In the genomic region with DNA sequence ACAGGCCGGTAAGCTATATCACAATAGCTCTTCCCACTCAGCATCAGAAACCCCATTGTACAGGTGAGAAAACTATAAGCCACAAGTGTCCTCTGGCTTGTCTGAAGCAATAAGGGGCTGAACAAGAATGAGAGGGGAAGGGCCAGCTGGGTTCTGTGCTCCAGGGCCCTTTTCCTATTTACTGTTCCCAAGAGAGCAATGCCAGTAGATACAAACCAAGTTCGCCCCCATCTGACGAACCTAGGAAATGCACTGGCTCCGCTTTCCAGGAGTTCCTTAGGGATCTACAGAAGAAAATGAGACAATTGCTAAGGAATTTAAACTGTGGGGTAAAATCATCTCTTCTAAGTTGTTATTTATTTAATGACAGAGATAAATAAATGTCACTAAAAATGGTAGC, we compare ENCODE assay signal across 8 mouse cellular contexts. TPM values are rescaled to one million over a fixed set of nuclear protein-coding genes. Genes with fewer than 3 reads are reported as not detected.
DNase-seq lines count a peak whose midpoint lies in the region; ATAC-seq and TF ChIP-seq lines count a peak whose summit lies in the region.
"Had no signal": no experiment of that assay in that cellular context is flagged by ENCODE, and none has a peak within 500 bp of the region (broad histone marks: within the 10 kb centered on the region; RNA-seq: fewer than 3 reads in every experiment).

No protein-coding gene starts in this region.

- peak; percentile 36 for DNase-seq in 416B (ENCODE audit: low read depth)
- peak; percentile 86 to 90 for DNase-seq in heart, postnatal 10 days
- peak; percentile 42 for DNase-seq in layer of hippocampus, adult 9-11 months
- peak; percentile 59 to 73 for DNase-seq in lung, postnatal 4 days

- no peak overlapping the region for H3K9ac ChIP-seq in ES-Bruce4 (ENCODE audit: low read depth, poor library complexity, severe bottlenecking)
- H3K9ac ChIP-seq: heart, embryonic 13.5 days had no signal

- TF ChIP-seq POLR2A in ES-Bruce4 (IDR thresholded peaks at IDR 0.05; ENCODE audit: insufficient read depth, low read length) = no peak
- TF ChIP-seq POLR2A in cortical plate, adult 2 months (IDR thresholded peaks at IDR 0.05; ENCODE audit: extremely low read depth, insufficient read depth, low read length) = no peak

- intact Hi-C loops in heart, postnatal 10 days (cut with DNase I) = loop anchor here (1.0 kb wide), 2 partner anchors 88 to 232 kb away; a partner anchor contains a TSS

- TF ChIP-seq CTCF in ES-Bruce4 (IDR thresholded peaks at IDR 0.05; ENCODE audit: low read depth, low read length) = peak; percentile 23
- TF ChIP-seq CTCF in cortical plate, adult 2 months (IDR thresholded peaks at IDR 0.05; ENCODE audit: extremely low read depth, insufficient read depth, low read length) = peak; percentile 90

- H3K36me3 ChIP-seq in ES-Bruce4 (ENCODE audit: control insufficient read depth, insufficient read depth, low read length, poor library complexity, severe bottlenecking) = no peaks in the 10 kb centered on the region
- H3K36me3 ChIP-seq: heart, embryonic 13.5 days had no signal

- TF ChIP-seq EP300 in ES-Bruce4 (IDR thresholded peaks at IDR 0.05; ENCODE audit: insufficient read depth, low read depth, low read length) = no peak

- no peaks in the 10 kb centered on the region; the same call in 1 of the 2 replicates for H3K27me3 ChIP-seq in ES-Bruce4 (ENCODE audit: control insufficient read depth, insufficient read depth, low read length, poor library complexity, severe bottlenecking)

- no peaks in the 10 kb centered on the region for H3K9me3 ChIP-seq in ES-Bruce4 (replicated peaks; ENCODE audit: control insufficient read depth, insufficient read depth, low read length, poor library complexity, severe bottlenecking)
- H3K9me3 ChIP-seq: heart, embryonic 13.5 days had no signal

- ATAC-seq in granulocyte monocyte progenitor cell, adult 5-6 weeks (replicated peaks; ENCODE audit: poor library complexity, severe bottlenecking) = no peak

- no peak overlapping the region for H3K4me3 ChIP-seq in ES-Bruce4 (ENCODE audit: low read depth, low read length)
- H3K4me3 ChIP-seq in cortical plate, adult 2 months (ENCODE audit: insufficient read depth, low read length) = no peak overlapping the region
- H3K4me3 ChIP-seq: heart, embryonic 13.5 days had no signal

- H3K4me1 ChIP-seq in ES-Bruce4 (ENCODE audit: control insufficient read depth, insufficient read depth, low read length) = no peaks in the 10 kb centered on the region
- no peaks in the 10 kb centered on the region for H3K4me1 ChIP-seq in cortical plate, adult 2 months (ENCODE audit: control insufficient read depth, insufficient read depth, low read length)

- no peak overlapping the region for H3K27ac ChIP-seq in ES-Bruce4 (ENCODE audit: insufficient read depth, low read length)
- no peak overlapping the region for H3K27ac ChIP-seq in cortical plate, adult 2 months (ENCODE audit: insufficient read depth, low read length)
- H3K27ac ChIP-seq: heart, embryonic 13.5 days had no signal

RNA-seq across cellular contexts. Expression of a gene that starts 38.2 kb away (rescaled TPM):
- polyA plus RNA-seq in ES-Bruce4 (2011; ENCODE audit: insufficient read depth, insufficient read length, low read depth, missing spikeins) = 200 and 203 TPM in 2 replicates
- polyA plus RNA-seq in cortical plate, adult 2 months (2012; rRNA removed) = 305 and 309 TPM in 2 replicates
- 100 to 1,000 TPM; 261 to 290 TPM for total RNA-seq in heart, postnatal 10 days (2021)
- total RNA-seq in granulocyte monocyte progenitor cell, adult 5-6 weeks (2014; fragmentation: Nextera tagmentation) = 98.5 and 112 TPM in 2 replicates
- 119 and 133 TPM in 2 replicates for total RNA-seq in granulocyte monocyte progenitor cell, adult 5-6 weeks (2017)

Comparison
In these comparisons a context has a peak if more than half of its experiments do, and no peak if none do; other contexts are left out.
1. DNase-seq: peak in every context shown above with its lines; median percentile 88 in heart, postnatal 10 days; 66 in lung, postnatal 4 days; 42 in layer of hippocampus, adult 9-11 months; 36 in 416B.